Mouse (Mus musculus) CD4-positive, CD25-positive, alpha-beta regulatory T cell (primary cell): Measurements from ENCODE around the gene Zfpm1. TPM values are rescaled to one million over a fixed set of nuclear protein-coding genes. Genes with fewer than 3 reads are reported as not detected.

Experiments used
- polyA plus RNA-seq: library from polyadenylated mRNA; unstranded; fragments of 100-300 nt; shearing (Covaris generic); gene quantifications from one replicate; pipeline ENCODE4 v1.2.1, GENCODE M21; 2017

Gene Zfpm1
- 47.3 TPM for polyA plus RNA-seq

DNA sequence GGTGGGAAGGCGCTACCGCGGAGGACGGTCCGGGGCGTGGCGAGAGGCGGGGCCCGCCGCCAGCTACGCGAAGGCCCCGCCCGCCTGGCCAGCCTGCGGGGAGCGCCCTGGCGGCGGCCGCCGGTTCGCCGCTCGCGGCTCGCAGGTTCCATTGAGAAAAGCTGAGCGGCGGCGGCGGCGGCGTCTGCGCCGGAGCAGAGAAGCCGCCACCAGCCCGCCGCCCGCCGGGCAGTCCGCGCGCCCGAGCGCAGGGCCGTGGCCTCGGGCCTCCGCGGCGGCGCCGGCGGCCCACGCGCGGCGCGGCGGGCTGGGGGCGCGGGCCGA is at the start of gene Zfpm1:
TSS of gene Zfpm1 (plus strand) at position 107 of the 324 bp plus-strand sequence.

DNA sequence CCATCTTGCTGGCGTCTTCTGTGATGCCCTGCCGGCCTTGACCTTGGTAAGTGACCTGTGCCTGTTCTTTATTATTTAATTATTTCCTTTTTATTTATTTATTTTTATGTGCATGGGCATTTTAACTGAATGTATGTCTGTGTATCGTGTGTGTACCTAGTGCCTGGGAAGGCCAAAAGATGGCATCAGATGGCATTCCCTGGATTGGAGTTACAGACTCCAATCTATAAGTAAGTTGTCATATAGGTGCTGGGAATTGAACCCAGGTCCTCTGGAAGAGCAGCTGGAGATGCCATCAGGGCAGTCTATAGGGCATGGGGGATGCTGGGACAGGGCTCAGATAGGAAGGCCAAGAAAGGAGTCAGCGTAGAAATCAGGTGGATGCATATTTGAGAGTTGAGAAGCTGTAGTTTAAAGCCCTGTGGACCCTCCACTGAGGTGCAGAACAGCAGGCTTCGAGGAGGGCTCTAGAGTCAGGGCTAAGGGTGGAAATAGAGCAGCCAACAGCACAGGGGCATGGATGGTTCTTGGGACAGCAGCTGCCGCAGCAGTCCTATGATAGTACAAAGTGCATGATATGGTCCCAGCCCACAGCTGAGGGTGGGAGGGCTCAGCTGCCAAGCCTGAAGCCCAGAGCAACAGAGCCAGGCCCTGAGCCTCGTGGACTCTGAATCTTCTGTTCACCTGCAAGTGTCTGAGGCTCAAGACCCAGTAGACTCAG is 78.9 kb downstream of the Zfpm1 start, which contains the start of gene Trhr2:
TSS of gene Trhr2 (minus strand) at position 51 of the 721 bp plus-strand sequence.

GRCm38 (mm10) chr8:122376365-122377231 is 94.7 kb downstream of the Zfpm1 start, which contains the start of gene Zc3h18:
Gene Zc3h18 (plus strand): TSS chr8:122376609.

Other genes with a start within 250 kb of the Zfpm1 start
- gene Trhr2, start 78.6 kb downstream of the Zfpm1 start, polyA plus RNA-seq = not detected
- 54.4 TPM for gene Zc3h18, start 94.5 kb downstream of the Zfpm1 start, polyA plus RNA-seq
- gene Il17c, start 139.9 kb downstream of the Zfpm1 start, polyA plus RNA-seq = 0.42 TPM
- gene Cyba, start 150.8 kb downstream of the Zfpm1 start, polyA plus RNA-seq = 871 TPM
- gene Mvd, start 161.3 kb downstream of the Zfpm1 start, polyA plus RNA-seq = 23.9 TPM
- 4.0 TPM for gene Snai3, start 178.6 kb downstream of the Zfpm1 start, polyA plus RNA-seq
- gene Rnf166, start 193.9 kb downstream of the Zfpm1 start, polyA plus RNA-seq = 148 TPM
- gene Ctu2, start 194.0 kb downstream of the Zfpm1 start, polyA plus RNA-seq = 86.8 TPM